Mouse (Mus musculus) heart, embryonic 10.5 days (tissue): ENCODE results near the gene Fzd9. TPM values are rescaled to one million over a fixed set of nuclear protein-coding genes. Genes with fewer than 3 reads are reported as not detected.

Source experiments
- DNase-seq: peaks from one replicate; pipeline ENCODE4 v3.0.0-alpha.2; 2017; ENCODE audit warnings: low spot score
- H3K27ac ChIP-seq: fragments of 300-500 bp; sonication (generic); 2 replicates; pipeline ENCODE4 v1.5.1; 2016; ENCODE audit warnings: mild to moderate bottlenecking
- H3K27me3 ChIP-seq: fragments of 300-500 bp; sonication (generic); 2 replicates; pipeline ENCODE4 v1.6.1; 2016; ENCODE audit warnings: mild to moderate bottlenecking; ENCODE audit not compliant: poor library complexity, insufficient read depth, severe bottlenecking
- H3K36me3 ChIP-seq: fragments of 300-500 bp; sonication (generic); 2 replicates; pipeline ENCODE4 v1.6.1; 2016; ENCODE audit warnings: mild to moderate bottlenecking, moderate library complexity
- H3K4me1 ChIP-seq: fragments of 300-500 bp; sonication (generic); 2 replicates; pipeline ENCODE4 v1.6.1; 2016; ENCODE audit warnings: mild to moderate bottlenecking
- H3K4me3 ChIP-seq: fragments of 300-500 bp; sonication (generic); 2 replicates; pipeline ENCODE4 v1.5.1; 2016; ENCODE audit warnings: mild to moderate bottlenecking, moderate library complexity
- H3K9me3 ChIP-seq: fragments of 300-500 bp; sonication (generic); 2 replicates; pipeline ENCODE4 v1.6.1; 2016; ENCODE audit warnings: mild to moderate bottlenecking, moderate library complexity
- WGBS: fragments of 180-500 bp; shearing (Covaris S2); methylation state at CpG from one replicate; pipeline ENCODE4 v1.1.7; 2016; 5-methylcytosine and 5-hydroxymethylcytosine counted together
- polyA plus RNA-seq: library from polyadenylated mRNA; unstranded; fragments of >200 nt; fragmentation: Nextera tagmentation; extraction: Ambion mirVana; gene quantifications from 2 replicates; pipeline ENCODE4 v1.2.1, GENCODE M21; 2016

The Fzd9 gene
- polyA plus RNA-seq, result 4.5 and 7.2 TPM in 2 replicates

DNA sequence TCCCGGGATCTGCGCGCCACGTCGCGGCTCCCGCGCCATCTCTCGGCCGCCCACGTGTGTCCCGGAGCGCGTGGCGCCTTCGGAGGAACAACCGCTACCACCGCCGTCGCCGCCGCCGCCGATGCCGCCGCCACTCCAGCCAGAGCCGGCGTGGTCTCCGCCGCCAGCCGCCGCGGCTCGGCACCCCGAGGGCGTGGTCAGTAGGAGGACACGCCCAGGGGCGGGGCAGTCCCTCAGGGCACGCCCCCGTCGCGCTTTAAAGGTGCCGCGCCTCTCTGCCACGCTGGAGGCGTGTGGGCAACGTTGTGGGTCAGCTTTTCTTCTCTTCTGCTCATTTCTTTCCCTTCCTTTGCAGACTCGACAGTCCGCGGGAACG is at the start of gene Fzd9:
Fzd9 (minus strand) TSS at position 152 of the 376 bp plus-strand sequence.
- Histone ChIP-seq H3K4me3 (peak within 1 kb of the TSS; percentile 77), H3K27me3 (peaks cover 29% of the 10 kb centered on the region), H3K4me1 (peaks cover 46% of the 10 kb centered on the region), H3K9me3 (no peaks in the 10 kb centered on the region), H3K36me3 (peaks cover 8% of the 10 kb centered on the region), H3K27ac (peak within 1 kb of the TSS; percentile 85)
- DNase-seq, result peak; percentile 94
- WGBS, result under 1% methylated on average over 47 of the region's 51 CpGs

DNA sequence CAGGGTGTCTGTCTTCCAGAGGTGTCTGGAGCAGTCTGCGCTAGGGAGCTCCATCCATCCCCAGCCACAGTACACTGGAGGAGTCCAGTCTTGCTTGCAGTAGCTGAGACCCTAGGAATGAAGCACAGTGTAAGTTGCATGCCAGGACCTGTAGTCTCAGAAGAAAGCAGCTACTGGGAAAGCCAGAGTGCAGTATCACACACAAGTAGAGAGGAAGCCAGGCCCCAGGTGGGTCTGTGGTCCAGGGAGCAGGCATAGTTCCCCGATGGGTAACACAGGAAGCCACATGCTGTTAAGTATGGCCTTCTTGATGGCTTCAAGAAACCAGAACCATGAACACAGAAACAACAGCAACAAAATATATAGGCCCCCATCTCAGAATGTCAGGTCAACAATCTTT is 41.0 kb upstream of the Fzd9 start:
- 81% methylated on average over 2 of the region's 2 CpGs for WGBS
- H3K27me3 ChIP-seq, result peaks cover 9% of the 10 kb centered on the region

DNA sequence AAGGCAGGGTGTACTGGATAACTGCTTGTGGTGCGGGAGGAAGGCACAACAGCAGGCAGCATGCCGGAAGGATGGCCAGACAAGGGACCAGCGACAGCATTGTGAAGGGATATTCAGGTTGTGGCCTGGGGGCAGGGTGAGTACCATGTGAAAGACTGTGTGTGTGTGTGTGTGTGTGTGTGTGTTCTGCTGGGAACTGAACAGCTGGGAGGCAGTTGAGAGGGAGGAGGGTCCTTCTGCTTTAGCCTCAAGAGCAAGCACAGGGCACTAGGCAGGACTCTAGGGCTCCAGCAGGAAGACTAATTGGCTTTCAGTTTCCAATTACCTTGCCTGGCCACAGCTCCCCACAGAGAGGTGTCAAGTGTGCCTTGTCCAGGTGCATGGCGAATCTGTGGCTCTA is 40.2 kb upstream of the Fzd9 start:
- Histone ChIP-seq H3K4me1 (no peaks in the 10 kb centered on the region; the same call in 1 of the 2 replicates), H3K27me3 (peaks cover 9% of the 10 kb centered on the region), H3K9me3 (no peaks in the 10 kb centered on the region), H3K36me3 (no peaks in the 10 kb centered on the region), H3K27ac (no peak overlapping the region), H3K4me3 (no peak overlapping the region)
- 51% methylated on average over 4 of the region's 4 CpGs for WGBS
- DNase-seq, result peak; percentile 65

More for the DNA sequence above, 41.0 kb upstream of the Fzd9 start:
- H3K9me3 ChIP-seq, result no peaks in the 10 kb centered on the region
- no peak overlapping the region for H3K27ac ChIP-seq
- H3K4me3 ChIP-seq, result no peak overlapping the region
- no peaks in the 10 kb centered on the region for H3K36me3 ChIP-seq
- no peaks in the 10 kb centered on the region; the same call in 1 of the 2 replicates for H3K4me1 ChIP-seq
- peak; percentile 69 for DNase-seq

DNA sequence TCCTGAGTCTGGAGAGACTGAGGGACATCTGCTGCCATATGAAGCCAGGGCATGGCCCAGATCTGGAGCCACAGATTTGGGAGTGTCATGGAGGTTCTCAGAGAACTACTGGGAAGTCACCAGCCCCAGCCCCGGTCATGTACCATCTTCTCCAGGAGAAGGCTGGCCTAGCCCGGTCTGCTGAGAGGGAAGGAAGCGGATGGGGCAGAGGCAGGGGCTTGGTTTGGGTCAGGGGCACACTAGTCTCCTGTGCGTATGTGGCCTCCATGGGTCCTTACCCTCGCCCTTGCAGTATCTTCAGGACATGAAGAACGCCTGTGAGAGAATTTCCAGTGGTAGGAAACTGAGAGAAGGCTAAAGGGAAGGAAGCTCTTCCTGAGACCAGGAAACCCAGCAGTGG is 39.7 kb upstream of the Fzd9 start:
- H3K27me3 ChIP-seq, result peaks cover 9% of the 10 kb centered on the region
- no peaks in the 10 kb centered on the region for H3K9me3 ChIP-seq
- WGBS, result 71% methylated on average over 6 of the region's 6 CpGs
- H3K4me1 ChIP-seq, result no peaks in the 10 kb centered on the region; the same call in 1 of the 2 replicates
- no peak overlapping the region for H3K27ac ChIP-seq
- peak; percentile 58 for DNase-seq
- H3K4me3 ChIP-seq, result no peak overlapping the region
- no peaks in the 10 kb centered on the region for H3K36me3 ChIP-seq

GRCm38 (mm10) chr5:135286926-135287325 is 35.9 kb upstream of the Fzd9 start:
- peak; percentile 74 for DNase-seq
- H3K27ac ChIP-seq, result no peak overlapping the region
- no peaks in the 10 kb centered on the region for H3K36me3 ChIP-seq
- H3K9me3 ChIP-seq, result no peaks in the 10 kb centered on the region
- 73% methylated on average over 5 of the region's 5 CpGs for WGBS
- H3K27me3 ChIP-seq, result peaks cover 9% of the 10 kb centered on the region
- no peaks in the 10 kb centered on the region; the same call in 1 of the 2 replicates for H3K4me1 ChIP-seq
- H3K4me3 ChIP-seq, result no peak overlapping the region

GRCm38 (mm10) chr5:135286185-135286584 is 35.2 kb upstream of the Fzd9 start:
- no peaks in the 10 kb centered on the region for H3K36me3 ChIP-seq
- H3K4me1 ChIP-seq, result no peaks in the 10 kb centered on the region; the same call in 1 of the 2 replicates
- no peak overlapping the region for H3K27ac ChIP-seq
- H3K4me3 ChIP-seq, result no peak overlapping the region
- 0% methylated on average over 6 of the region's 6 CpGs for WGBS
- no peaks in the 10 kb centered on the region for H3K9me3 ChIP-seq
- peak; percentile 88 for DNase-seq
- H3K27me3 ChIP-seq, result peaks cover 9% of the 10 kb centered on the region

DNA sequence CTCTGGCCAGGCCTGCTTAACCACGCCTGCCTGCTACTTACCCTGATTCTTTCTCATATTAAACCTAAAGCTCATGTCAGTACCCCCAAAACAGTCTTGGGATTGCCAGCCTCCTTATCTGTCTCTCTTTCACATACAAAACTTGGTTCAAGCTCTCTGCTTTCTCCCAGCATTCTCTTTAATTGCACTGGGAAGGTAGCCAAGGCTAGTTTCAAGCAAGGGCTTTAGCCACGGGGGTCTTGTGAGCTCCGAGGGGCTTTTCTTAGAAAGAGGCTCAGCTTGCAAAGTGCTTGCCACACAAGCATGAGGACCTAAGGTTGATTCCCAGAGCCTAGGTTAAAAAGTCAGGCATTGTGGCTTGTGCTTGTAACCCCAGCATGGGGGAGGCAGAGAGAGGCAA is 34.2 kb upstream of the Fzd9 start:
- no peaks in the 10 kb centered on the region for H3K9me3 ChIP-seq
- no peaks in the 10 kb centered on the region for H3K4me1 ChIP-seq
- H3K27ac ChIP-seq, result no peak overlapping the region
- H3K4me3 ChIP-seq, result no peak overlapping the region
- no peaks in the 10 kb centered on the region for H3K36me3 ChIP-seq
- H3K27me3 ChIP-seq, result peaks cover 4% of the 10 kb centered on the region; the same call in 1 of the 2 replicates
- 74% methylated on average over 3 of the region's 3 CpGs for WGBS
- peak; percentile 52 for DNase-seq

- Histone ChIP-seq H3K4me3 (no peak overlapping the region), H3K27me3 (peaks cover 21% of the 10 kb centered on the region), H3K9me3 (no peaks in the 10 kb centered on the region), H3K27ac (no peak overlapping the region), H3K36me3 (no peaks in the 10 kb centered on the region), H3K4me1 (peaks cover 11% of the 10 kb centered on the region)
- DNase-seq, result no peak
- 69% methylated on average over 9 of the region's 9 CpGs for whole genome bisulfite sequencing
Measured at GRCm38 (mm10) chr5:135280226-135280625, 29.2 kb upstream of the Fzd9 start.

DNA sequence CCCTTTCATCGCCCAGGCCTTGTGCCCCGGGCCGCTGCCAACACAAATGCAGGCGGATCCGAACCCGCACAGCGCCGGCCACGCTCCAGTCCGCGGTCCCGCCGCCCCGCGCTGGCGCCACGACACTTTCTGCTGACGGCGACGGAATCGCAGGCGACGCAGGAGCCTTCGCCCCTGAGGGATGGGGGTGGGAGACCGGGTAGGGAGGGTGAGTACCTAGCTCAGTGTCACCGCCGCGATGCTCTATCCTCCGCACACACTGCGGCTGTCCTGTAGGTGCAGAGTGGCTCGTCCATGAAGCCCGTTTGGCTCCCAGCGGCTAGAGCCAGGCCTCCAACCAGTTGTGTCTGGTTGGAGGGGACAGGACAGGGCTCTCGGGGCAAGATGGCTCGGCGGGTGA is 25.6 kb upstream of the Fzd9 start:
- Histone ChIP-seq H3K9me3 (no peaks in the 10 kb centered on the region), H3K27ac (peak overlapping the region; percentile 83), H3K4me1 (peaks cover 25% of the 10 kb centered on the region), H3K27me3 (peaks cover 21% of the 10 kb centered on the region), H3K36me3 (no peaks in the 10 kb centered on the region), H3K4me3 (peak overlapping the region; percentile 55)
- 1% methylated on average over 36 of the region's 36 CpGs for WGBS
- no peak for DNase-seq

GRCm38 (mm10) chr5:135274663-135275396 is 23.8 kb upstream of the Fzd9 start:
- H3K36me3 ChIP-seq, result no peaks in the 10 kb centered on the region
- H3K4me3 ChIP-seq, result peak overlapping the region; percentile 43
- H3K4me1 ChIP-seq, result peaks cover 26% of the 10 kb centered on the region
- peaks cover 21% of the 10 kb centered on the region for H3K27me3 ChIP-seq
- 17% methylated on average over 15 of the region's 15 CpGs for WGBS
- H3K9me3 ChIP-seq, result no peaks in the 10 kb centered on the region
- H3K27ac ChIP-seq, result peak overlapping the region; percentile 79
- DNase-seq, result no peak

DNA sequence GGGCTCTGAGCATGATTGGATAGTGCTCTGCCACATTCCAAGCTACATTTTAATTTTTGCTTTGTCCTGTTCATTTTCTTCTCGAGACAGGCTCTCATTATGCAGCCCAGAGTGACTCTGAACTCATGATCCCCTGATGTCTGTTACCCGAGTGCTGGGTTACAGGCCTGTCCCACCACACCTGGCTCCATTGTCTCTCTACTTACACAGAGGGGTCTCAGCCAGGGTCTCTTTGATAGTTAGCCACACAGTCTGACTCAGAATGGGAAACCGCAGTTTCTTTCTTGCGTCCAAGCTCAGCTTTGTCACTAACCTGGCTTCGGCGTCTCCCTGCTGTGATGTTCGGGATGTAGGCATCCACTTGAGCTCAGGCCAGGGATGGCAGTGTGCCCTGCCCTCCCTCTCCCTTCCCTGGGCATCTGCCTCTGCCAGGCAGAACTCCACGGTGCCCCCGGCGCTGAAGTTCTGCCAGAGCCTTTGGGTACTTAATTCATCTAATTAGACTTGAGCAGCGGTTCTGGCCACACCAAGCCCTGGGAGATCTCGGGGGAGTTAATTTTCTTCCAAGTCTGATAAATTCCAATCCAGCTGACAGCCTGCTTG is 20.6 kb upstream of the Fzd9 start:
- Histone ChIP-seq H3K9me3 (no peaks in the 10 kb centered on the region), H3K4me3 (no peak overlapping the region), H3K27ac (no peak overlapping the region), H3K4me1 (peaks cover 34% of the 10 kb centered on the region), H3K36me3 (no peaks in the 10 kb centered on the region), H3K27me3 (peaks cover 11% of the 10 kb centered on the region)
- WGBS, result 79% methylated on average over 12 of the region's 12 CpGs
- no peak for DNase-seq

GRCm38 (mm10) chr5:135270361-135270760 is 19.3 kb upstream of the Fzd9 start:
- DNase-seq, result no peak
- no peaks in the 10 kb centered on the region for H3K9me3 ChIP-seq
- H3K27ac ChIP-seq, result no peak overlapping the region
- no peaks in the 10 kb centered on the region for H3K36me3 ChIP-seq
- H3K27me3 ChIP-seq, result no peaks in the 10 kb centered on the region; the same call in 1 of the 2 replicates
- 87% methylated on average over 4 of the region's 4 CpGs for WGBS
- H3K4me3 ChIP-seq, result no peak overlapping the region
- H3K4me1 ChIP-seq, result peaks cover 26% of the 10 kb centered on the region

- no peak for DNase-seq
- Histone ChIP-seq H3K27ac (peak overlapping the region; percentile 64; the same call in 1 of the 2 replicates), H3K4me3 (no peak overlapping the region), H3K4me1 (peaks cover 20% of the 10 kb centered on the region), H3K27me3 (no peaks in the 10 kb centered on the region; the same call in 1 of the 2 replicates), H3K9me3 (no peaks in the 10 kb centered on the region), H3K36me3 (no peaks in the 10 kb centered on the region)
- WGBS, result 66% methylated on average over 8 of the region's 8 CpGs
Measured at GRCm38 (mm10) chr5:135269451-135269850, 18.4 kb upstream of the Fzd9 start.
